Mouse (Mus musculus) heart, adult 2 months (tissue): ENCODE measurements at regions not wholly inside any gene's neighbourhood (a gene's known extent, or its start where the extent isn't known, plus 50 kb on each side); places are given as distances from the start of the nearest gene placed in this dataset.

ENCODE experiments used
- DNase-seq, 2 experiments: peaks; one replicate each; pipeline ENCODE4 v3.0.0; 2021
- H3K27ac ChIP-seq: fragments of 200-600 bp; 2 replicates; pipeline ENCODE4 v1.8.1; 2022
- H3K27me3 ChIP-seq: fragments of 200-500 bp; 2 replicates; pipeline ENCODE4 v1.6.1; 2012; ENCODE audit warnings: mild to moderate bottlenecking, low read length, inconsistent platforms, mixed read lengths; ENCODE audit not compliant: control insufficient read depth, insufficient read depth
- H3K36me3 ChIP-seq: fragments of 200-500 bp; 2 replicates; pipeline ENCODE4 v1.6.1; 2012; ENCODE audit warnings: low read length, inconsistent platforms; ENCODE audit not compliant: control insufficient read depth, insufficient read depth
- H3K4me1 ChIP-seq: fragments of 200-500 bp; 2 replicates; pipeline ENCODE4 v1.6.1; 2011; ENCODE audit warnings: low read length; ENCODE audit not compliant: control insufficient read depth, insufficient read depth
- H3K4me3 ChIP-seq: fragments of 200-600 bp; 2 replicates; pipeline ENCODE4 v1.8.1; 2022
- H3K79me2 ChIP-seq: fragments of 200-500 bp; replicated peaks from 2 replicates; pipeline ENCODE4 v1.6.1; 2012; ENCODE audit warnings: mild to moderate bottlenecking, inconsistent platforms, low read length, moderate library complexity, mixed read lengths; ENCODE audit not compliant: control insufficient read depth, insufficient read depth
- H3K9ac ChIP-seq: fragments of 200-500 bp; 2 replicates; pipeline ENCODE4 v1.6.1; 2012; ENCODE audit warnings: low read depth, mild to moderate bottlenecking, control low read depth, inconsistent platforms, low read length, mixed read lengths
- CTCF ChIP-seq: fragments of 200-600 bp; IDR thresholded peaks from 2 replicates; pipeline ENCODE4 v1.8.1; 2022; ENCODE audit warnings: antibody characterized with exemption, mild to moderate bottlenecking, moderate library complexity
- EP300 ChIP-seq: fragments of 200-500 bp; IDR thresholded peaks from 2 replicates; pipeline ENCODE4 v1.6.1; 2011; ENCODE audit warnings: low read depth, low read length, control low read depth; ENCODE audit not compliant: insufficient read depth
- POLR2A ChIP-seq: fragments of 200-500 bp; IDR thresholded peaks from 2 replicates; pipeline ENCODE4 v1.6.1; 2011; ENCODE audit warnings: mild to moderate bottlenecking, low read depth, low read length, control low read depth; ENCODE audit not compliant: insufficient read depth
- WGBS: fragments of 180-500 bp; shearing (Covaris S2); methylation state at CpG from one replicate; pipeline ENCODE4 v1.1.7; 2018; 5-methylcytosine and 5-hydroxymethylcytosine counted together
- intact Hi-C: fragments of 180-260 bp; cut with DNase I; formaldehyde crosslinking; loops from one replicate; pipeline ENCODE4 v1.15.1; 2025

DNA sequence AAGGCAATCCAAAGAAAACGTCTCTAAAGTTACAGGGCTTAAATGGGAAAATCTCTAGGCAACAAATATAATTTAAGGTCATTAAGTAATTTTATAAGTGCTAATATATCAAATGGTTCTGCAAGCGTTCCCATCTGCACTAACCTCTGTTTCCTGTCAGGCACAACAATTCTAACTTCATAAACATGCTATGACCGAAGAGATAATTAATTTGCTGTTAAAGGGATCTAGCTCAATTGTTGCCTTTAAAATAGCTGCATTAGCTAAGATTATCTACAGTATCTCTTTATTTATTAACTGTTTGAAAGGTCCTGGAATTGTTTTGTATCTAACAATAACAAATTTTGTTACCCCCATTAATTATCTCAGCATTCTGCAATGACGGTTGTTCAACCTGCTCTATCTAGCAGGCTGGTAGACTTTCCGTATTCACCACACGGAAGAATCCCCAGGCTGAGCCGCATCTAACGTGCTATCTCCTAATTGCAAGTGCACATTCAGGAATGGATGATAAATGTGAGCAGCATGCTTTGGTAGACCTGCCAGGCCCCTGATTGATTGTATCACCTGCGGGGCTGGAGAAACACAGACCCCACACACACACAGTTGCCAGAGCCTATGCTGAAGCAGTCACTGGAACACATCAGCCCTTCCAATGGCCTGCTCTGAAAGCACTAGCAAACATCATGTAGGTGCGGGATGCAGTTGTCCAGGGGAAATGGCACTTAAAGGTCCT, 274.4 kb downstream of the Nuak1 start:
- no peaks in the 10 kb centered on the region for H3K27me3 ChIP-seq
- intact Hi-C loops = loop anchor here (10.0 kb wide), 1 partner anchor 269 kb away; no protein-coding TSS in a partner anchor
- WGBS = 80% methylated on average over 10 of the region's 10 CpGs

GRCm38 (mm10) chr10:84166568-84166905, 273.9 kb downstream of the Nuak1 start:
- peak in 1 of 2 experiments; percentile 20 for DNase-seq
- H3K36me3 ChIP-seq = no peaks in the 10 kb centered on the region
- WGBS = 40% methylated on average over 3 of the region's 3 CpGs
- TF ChIP-seq CTCF (peak; percentile 63), POLR2A (no peak)
- H3K27ac ChIP-seq = no peak overlapping the region
- no peaks in the 10 kb centered on the region for H3K27me3 ChIP-seq
- intact Hi-C loops = loop anchor here (10.0 kb wide), 1 partner anchor 268 kb away; no protein-coding TSS in a partner anchor
- H3K4me1 ChIP-seq = peaks cover 1% of the 10 kb centered on the region; the same call in 1 of the 2 replicates
- H3K79me2 ChIP-seq = no peaks in the 10 kb centered on the region
- H3K9ac ChIP-seq = no peak overlapping the region
- H3K4me3 ChIP-seq = no peak overlapping the region

More for the DNA sequence above, 274.4 kb downstream of the Nuak1 start:
- no peak overlapping the region for H3K4me3 ChIP-seq
- no peak overlapping the region for H3K9ac ChIP-seq
- H3K4me1 ChIP-seq = peaks cover 1% of the 10 kb centered on the region; the same call in 1 of the 2 replicates
- H3K36me3 ChIP-seq = no peaks in the 10 kb centered on the region
- TF ChIP-seq POLR2A (no peak), EP300 (no peak), CTCF (no peak)
- no peak for DNase-seq
- H3K27ac ChIP-seq = no peak overlapping the region
- H3K79me2 ChIP-seq = no peaks in the 10 kb centered on the region

DNA sequence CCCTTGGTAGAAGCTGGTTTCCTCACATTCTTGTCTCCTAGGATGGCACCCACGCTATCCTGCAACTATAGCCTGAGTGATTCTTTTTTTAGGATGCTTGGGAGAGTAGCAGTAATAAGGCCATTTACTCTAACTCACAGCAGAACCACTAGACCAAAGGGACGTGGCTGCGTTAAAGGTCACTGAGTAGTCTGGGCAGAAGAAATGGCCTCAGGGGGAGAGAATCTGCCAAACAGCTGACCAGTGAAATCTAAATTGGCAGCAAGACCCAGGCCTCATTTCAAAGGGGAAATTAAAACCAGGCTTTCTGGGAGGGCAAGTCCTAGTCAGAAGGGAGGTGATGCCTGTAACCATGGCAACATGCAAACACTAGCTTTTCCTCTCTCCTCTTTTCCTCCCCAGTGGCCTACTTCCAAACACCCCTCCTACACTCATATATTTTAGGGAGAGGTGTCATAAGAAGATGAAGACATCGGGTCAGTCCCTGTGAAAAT, 267.5 kb downstream of the Nuak1 start:
- no peaks in the 10 kb centered on the region; the same call in 1 of the 2 replicates for H3K4me1 ChIP-seq
- H3K27me3 ChIP-seq = no peaks in the 10 kb centered on the region
- WGBS = 57% methylated on average over 4 of the region's 4 CpGs
- no peak overlapping the region for H3K4me3 ChIP-seq
- no peak for TF ChIP-seq CTCF
- TF ChIP-seq EP300 = 0 out of 2 replicates have a peak, but pooled peaks have one; percentile 14
- peak; percentile 41 to 73 for DNase-seq
- no peaks in the 10 kb centered on the region for H3K79me2 ChIP-seq
- H3K9ac ChIP-seq = no peak overlapping the region
- no peak overlapping the region for H3K27ac ChIP-seq
- intact Hi-C loops = no loop called here
- H3K36me3 ChIP-seq = no peaks in the 10 kb centered on the region

DNA sequence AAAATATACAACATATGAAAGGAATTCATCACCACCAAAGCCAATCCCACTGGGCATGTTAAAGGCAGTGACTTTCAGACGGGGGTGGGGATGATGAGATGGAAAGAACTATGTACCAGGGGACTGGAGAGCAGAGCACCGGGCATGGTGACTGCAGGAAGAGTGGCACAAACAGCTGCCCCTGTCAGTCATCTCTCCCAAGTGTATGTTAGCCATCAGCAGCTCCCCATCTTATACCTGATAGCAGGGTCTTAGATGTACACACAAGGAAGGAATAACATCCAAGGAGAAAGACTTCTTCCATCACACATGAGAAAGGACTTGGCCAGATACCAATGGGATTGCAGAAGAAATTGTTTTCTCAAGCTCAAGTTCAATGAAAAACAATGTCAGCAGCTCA, 257.2 kb downstream of the Nuak1 start:
- no peak for DNase-seq
- Histone ChIP-seq H3K79me2 (no peaks in the 10 kb centered on the region), H3K36me3 (no peaks in the 10 kb centered on the region), H3K4me3 (no peak overlapping the region), H3K27ac (no peak overlapping the region), H3K4me1 (no peaks in the 10 kb centered on the region), H3K27me3 (no peaks in the 10 kb centered on the region), H3K9ac (no peak overlapping the region)
- 62% methylated on average over 2 of the region's 2 CpGs for WGBS
- intact Hi-C loops = no loop called here
- TF ChIP-seq CTCF (no peak), POLR2A (no peak), EP300 (no peak)

DNA sequence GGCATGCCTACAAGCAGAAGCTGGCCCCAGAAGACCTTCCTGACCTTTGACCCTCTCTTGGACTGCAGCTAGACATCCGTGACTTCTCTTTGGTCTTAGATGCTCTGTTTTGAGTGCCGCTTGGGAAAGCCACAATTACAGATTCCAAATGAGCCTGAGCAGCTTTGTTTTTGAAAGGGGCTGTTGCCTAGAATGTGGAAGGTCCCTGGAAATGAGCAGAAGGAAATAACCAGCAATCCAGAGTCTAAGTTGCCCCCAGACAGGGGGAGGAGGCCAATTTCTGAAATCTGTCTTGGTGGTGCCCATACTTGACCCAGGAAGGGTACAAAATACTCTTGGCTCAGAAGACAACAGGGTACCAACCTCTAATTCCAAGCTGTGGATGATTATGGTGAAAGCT, 253.9 kb downstream of the Nuak1 start:
- Histone ChIP-seq H3K4me3 (no peak overlapping the region), H3K4me1 (no peaks in the 10 kb centered on the region), H3K36me3 (no peaks in the 10 kb centered on the region), H3K27ac (no peak overlapping the region), H3K9ac (no peak overlapping the region), H3K79me2 (no peaks in the 10 kb centered on the region), H3K27me3 (no peaks in the 10 kb centered on the region)
- WGBS = 92% methylated on average over 2 of the region's 2 CpGs
- intact Hi-C loops = no loop called here
- no peak for TF ChIP-seq CTCF
- no peak for TF ChIP-seq POLR2A
- TF ChIP-seq EP300 = no peak
- DNase-seq = no peak

DNA sequence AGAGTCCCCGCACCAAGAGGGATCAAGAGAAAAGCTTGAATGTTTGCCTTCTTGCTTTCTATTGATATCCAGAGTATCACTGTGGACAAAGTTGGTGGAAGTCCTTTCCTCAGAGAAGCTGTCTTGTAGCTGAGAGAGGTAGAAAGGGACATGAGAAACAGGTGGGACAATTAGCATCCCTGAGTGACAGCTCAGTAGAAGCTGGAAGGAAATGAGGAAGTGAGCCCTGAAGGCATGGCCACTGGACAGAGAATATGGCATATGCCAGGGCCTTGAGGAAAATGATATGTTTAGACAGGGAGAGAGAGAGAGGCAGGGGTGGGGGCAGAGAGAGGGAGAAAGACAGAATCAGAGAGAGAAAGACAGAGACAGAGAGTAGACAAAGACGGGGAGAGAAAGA, 241.4 kb downstream of the Nuak1 start:
- Histone ChIP-seq H3K4me3 (no peak overlapping the region), H3K36me3 (no peaks in the 10 kb centered on the region), H3K9ac (no peak overlapping the region), H3K4me1 (no peaks in the 10 kb centered on the region), H3K79me2 (no peaks in the 10 kb centered on the region), H3K27me3 (no peaks in the 10 kb centered on the region), H3K27ac (no peak overlapping the region)
- DNase-seq = no peak
- TF ChIP-seq POLR2A (no peak), CTCF (no peak), EP300 (no peak)
- intact Hi-C loops = no loop called here
- 85% methylated on average over 2 of the region's 2 CpGs for WGBS
